Mouse (Mus musculus): ENCODE measurements around the gene Camk2d.
A peak's percentile ranks its signal among the peaks of the same experiment; 100 is the strongest.

GRCm38 (mm10) chr3:126658791-126659190 is 62.7 kb downstream of the Camk2d start:
- no peak for TF ChIP-seq MAFK (IDR thresholded peaks at IDR 0.05; ENCODE audit: insufficient replicate concordance, low read length)
- no peak; the same call in 1 of the 2 replicates for TF ChIP-seq POLR2A (IDR thresholded peaks at IDR 0.05; ENCODE audit: low read depth, low read length)
- TF ChIP-seq KAT2A (IDR thresholded peaks at IDR 0.05; ENCODE audit: insufficient replicate concordance, low read length) = no peak
- no peak for TF ChIP-seq RCOR1 (conservative IDR thresholded peaks at IDR 0.05; ENCODE audit: low read depth, low read length)
- no peak for TF ChIP-seq POLR2AphosphoS2 (IDR thresholded peaks at IDR 0.05; ENCODE audit: low read depth, low read length)
- no peak for TF ChIP-seq SIN3A (IDR thresholded peaks at IDR 0.05; ENCODE audit: low read length)
- TF ChIP-seq TCF12 (IDR thresholded peaks at IDR 0.05; ENCODE audit: low read depth, low read length) = no peak; the same call in 1 of the 2 replicates
- 0 out of 2 replicates have a peak, but pooled peaks have one; percentile 43 for TF ChIP-seq MAX (IDR thresholded peaks at IDR 0.05; ENCODE audit: low read length)
- no peak for TF ChIP-seq CTCF (conservative IDR thresholded peaks at IDR 0.05 in 1 of 2, IDR thresholded peaks at IDR 0.05 in 1 of 2; ENCODE audit: low read depth in 2 of 2, low read length in 2 of 2)

All from CH12.LX (cell line).